Mouse (Mus musculus) forebrain, embryonic 10.5 days (tissue): ENCODE results near the gene Art1. TPM values are rescaled to one million over a fixed set of nuclear protein-coding genes. Genes with fewer than 3 reads are reported as not detected.

Experiments used
- DNase-seq: peaks from one replicate; pipeline ENCODE4 v3.0.0-alpha.2; 2017; ENCODE audit warnings: low spot score; ENCODE audit errors: extremely low spot score
- H3K27ac ChIP-seq: fragments of 300-500 bp; sonication (generic); 2 replicates; pipeline ENCODE4 v1.5.1; 2016; ENCODE audit warnings: mild to moderate bottlenecking
- H3K27me3 ChIP-seq: fragments of 300-500 bp; sonication (generic); 2 replicates; pipeline ENCODE4 v1.6.1; 2016; ENCODE audit warnings: mild to moderate bottlenecking; ENCODE audit not compliant: poor library complexity, severe bottlenecking
- H3K36me3 ChIP-seq: fragments of 300-500 bp; sonication (generic); replicated peaks from 2 replicates; pipeline ENCODE4 v1.6.1; 2016; ENCODE audit warnings: mild to moderate bottlenecking, moderate library complexity
- H3K4me1 ChIP-seq: fragments of 300-500 bp; sonication (generic); 2 replicates; pipeline ENCODE4 v1.6.1; 2016
- H3K4me3 ChIP-seq: fragments of 300-500 bp; sonication (generic); 2 replicates; pipeline ENCODE4 v1.5.1; 2016; ENCODE audit warnings: mild to moderate bottlenecking, moderate library complexity
- H3K9me3 ChIP-seq: fragments of 300-500 bp; sonication (generic); 2 replicates; pipeline ENCODE4 v1.6.1; 2016; ENCODE audit warnings: mild to moderate bottlenecking, moderate library complexity
- WGBS: fragments of 180-500 bp; shearing (Covaris S2); methylation state at CpG from one replicate; pipeline ENCODE4 v1.1.7; 2016; 5-methylcytosine and 5-hydroxymethylcytosine counted together
- polyA plus RNA-seq: library from polyadenylated mRNA; unstranded; fragments of >200 nt; fragmentation: Nextera tagmentation; extraction: Ambion mirVana; gene quantifications from 2 replicates; pipeline ENCODE4 v1.2.1, GENCODE M21; 2016

The Art1 gene
- polyA plus RNA-seq, 1 experiment from 2014 or later, result 1.3 TPM

DNA sequence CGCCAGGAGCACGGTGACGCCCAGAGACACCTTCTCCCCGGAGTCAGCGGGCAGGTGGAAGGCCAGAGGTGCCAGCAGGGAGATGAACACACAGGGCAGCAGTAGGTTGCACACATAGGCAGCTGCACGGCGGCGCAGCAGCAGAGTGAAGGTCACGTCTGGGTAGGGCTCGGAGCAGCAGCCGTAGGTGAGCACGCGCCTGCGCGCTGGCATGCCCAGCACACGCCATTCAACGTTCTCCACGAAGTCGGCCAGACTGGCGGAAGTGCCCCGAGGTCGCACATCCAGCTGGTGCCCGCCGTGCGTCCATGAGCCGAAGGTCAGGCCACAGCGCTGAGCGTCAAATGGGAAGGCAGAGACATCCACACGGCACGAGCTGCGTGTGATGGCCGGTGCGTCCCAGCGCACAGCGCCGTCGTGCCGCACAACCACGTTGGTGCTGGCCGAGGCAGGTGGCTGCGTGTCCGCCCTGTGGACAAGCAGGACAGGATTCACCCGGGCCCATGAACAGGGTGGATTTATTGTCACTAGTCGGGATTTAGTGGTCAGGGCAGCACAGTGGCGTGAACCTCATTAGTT, 11.7 kb downstream of the Art1 start:
- DNase-seq, result no peak
- H3K27ac ChIP-seq, result no peak overlapping the region
- 88% methylated on average over 45 of the region's 45 CpGs for WGBS
- no peaks in the 10 kb centered on the region for H3K9me3 ChIP-seq
- no peak overlapping the region for H3K4me3 ChIP-seq
- 0 out of 2 replicates have a peak, but pooled peaks cover 1% of the 10 kb centered on the region for H3K27me3 ChIP-seq
- H3K36me3 ChIP-seq, result peaks cover 3% of the 10 kb centered on the region
- H3K4me1 ChIP-seq, result no peaks in the 10 kb centered on the region

DNA sequence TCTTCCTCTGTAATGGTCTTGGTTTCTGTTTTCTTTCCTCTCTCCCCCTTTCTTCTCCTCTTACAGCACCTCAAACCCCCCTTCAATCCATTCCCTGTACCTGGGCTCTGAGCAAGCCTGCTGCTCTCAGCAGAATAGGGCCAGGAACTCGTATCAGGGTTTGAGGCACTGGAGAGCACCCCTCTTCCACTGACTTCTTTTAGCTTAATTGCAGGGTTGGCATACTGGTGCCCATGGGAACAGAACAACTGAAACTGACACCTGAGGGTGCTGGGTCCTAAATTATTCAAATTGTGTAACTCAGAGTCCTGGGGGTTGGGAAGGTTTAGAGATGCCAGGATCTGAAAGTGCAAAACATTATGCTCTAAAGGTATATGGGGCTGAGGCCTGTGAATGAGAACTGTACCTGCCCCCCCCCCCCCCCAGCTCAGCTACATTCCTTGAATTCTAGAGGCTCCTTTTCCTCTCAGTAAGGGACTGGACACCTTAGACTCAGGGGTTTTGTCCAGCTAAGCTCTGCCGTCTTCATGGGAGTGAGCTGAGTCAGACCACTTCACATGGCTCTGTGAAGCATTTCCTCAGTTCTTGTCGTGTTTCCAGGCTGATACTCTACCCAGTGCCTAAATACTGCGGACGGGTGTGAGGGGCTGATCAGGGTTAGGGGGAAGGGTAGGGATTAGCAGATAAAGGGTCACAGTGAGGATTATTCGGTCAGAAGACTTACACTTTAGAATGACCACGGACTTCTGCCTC, 15.2 kb downstream of the Art1 start, which contains the start of gene Chrna10:
Chrna10 (minus strand) TSS at position 250 of the 753 bp plus-strand sequence.
- Histone ChIP-seq H3K27ac (no peak within 1 kb of the TSS), H3K4me3 (no peak within 1 kb of the TSS), H3K36me3 (peaks cover 37% of the 10 kb centered on the region), H3K27me3 (no peaks in the 10 kb centered on the region), H3K4me1 (no peaks in the 10 kb centered on the region), H3K9me3 (no peaks in the 10 kb centered on the region)
- WGBS, result 45% methylated on average over 7 of the region's 7 CpGs
- DNase-seq, result no peak

DNA sequence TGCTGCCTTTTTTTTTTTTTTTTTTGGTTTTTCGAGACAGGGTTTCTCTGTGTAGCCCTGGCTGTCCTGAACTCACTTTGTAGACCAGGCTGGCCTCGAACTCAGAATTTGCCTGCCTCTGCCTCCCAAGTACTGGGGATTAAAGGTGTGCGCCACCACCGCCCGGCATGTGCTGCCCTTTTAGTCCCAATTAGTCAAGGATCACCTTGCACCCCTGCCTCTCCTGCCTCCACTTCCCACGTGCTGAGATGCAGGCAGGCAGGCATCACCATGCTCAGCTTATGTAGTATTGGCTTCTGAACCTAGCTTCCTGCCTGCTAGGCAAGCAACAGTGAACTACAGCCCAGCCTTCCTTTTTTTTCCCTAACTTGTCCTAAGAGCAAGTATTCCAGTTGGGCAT, 15.8 kb downstream of the Art1 start:
- no peak overlapping the region for H3K4me3 ChIP-seq
- no peaks in the 10 kb centered on the region for H3K4me1 ChIP-seq
- H3K36me3 ChIP-seq, result peaks cover 43% of the 10 kb centered on the region
- H3K27me3 ChIP-seq, result no peaks in the 10 kb centered on the region
- DNase-seq, result no peak
- WGBS, result 79% methylated on average over 6 of the region's 6 CpGs
- no peak overlapping the region for H3K27ac ChIP-seq
- H3K9me3 ChIP-seq, result no peaks in the 10 kb centered on the region

DNA sequence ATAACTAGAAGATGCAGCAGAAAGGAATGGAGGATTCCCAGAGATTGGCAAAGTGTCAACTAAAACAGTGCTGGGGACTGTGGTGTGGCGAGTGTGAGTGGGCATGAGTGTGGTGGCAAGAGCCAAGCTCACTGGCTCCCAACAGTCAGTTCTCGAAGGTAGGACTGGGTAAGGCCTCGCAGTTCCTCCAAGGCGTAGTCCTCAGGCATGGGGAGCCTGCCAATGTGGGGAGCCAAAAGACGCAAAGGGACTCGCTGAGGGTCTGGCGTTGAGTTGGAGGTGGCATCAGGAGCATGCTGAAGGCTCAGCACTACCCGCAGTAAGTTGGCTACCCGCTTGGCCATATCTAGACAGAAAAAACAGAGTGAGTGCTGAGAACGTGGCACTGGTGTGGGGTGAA, 18.8 kb downstream of the Art1 start:
- Histone ChIP-seq H3K4me1 (no peaks in the 10 kb centered on the region), H3K27ac (no peak overlapping the region), H3K36me3 (peaks cover 73% of the 10 kb centered on the region), H3K27me3 (no peaks in the 10 kb centered on the region), H3K9me3 (no peaks in the 10 kb centered on the region), H3K4me3 (no peak overlapping the region)
- no peak for DNase-seq
- WGBS, result 96% methylated on average over 10 of the region's 10 CpGs

DNA sequence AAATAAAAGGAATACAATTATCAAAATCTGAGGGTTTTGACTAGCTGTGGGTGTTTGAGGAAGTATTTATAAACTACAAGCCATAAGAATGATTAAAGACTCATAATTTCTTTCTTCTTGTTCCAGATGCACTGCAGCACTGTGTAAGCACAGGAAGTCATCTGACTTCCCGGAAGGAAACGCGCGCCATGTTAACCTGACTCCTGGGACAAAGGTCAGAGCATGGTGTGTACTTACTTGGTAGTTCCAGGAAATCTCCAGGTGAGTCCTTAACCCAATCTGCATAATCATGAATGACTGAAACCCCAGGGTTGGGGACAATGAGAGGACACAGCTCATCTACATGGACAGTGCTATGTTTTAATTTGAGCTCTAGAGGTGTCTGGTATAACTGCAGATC, 30.9 kb downstream of the Art1 start:
- 96% methylated on average over 4 of the region's 4 CpGs for WGBS
- H3K36me3 ChIP-seq, result peaks cover 100% of the 10 kb centered on the region
- H3K9me3 ChIP-seq, result no peaks in the 10 kb centered on the region
- H3K27ac ChIP-seq, result no peak overlapping the region
- H3K4me1 ChIP-seq, result no peaks in the 10 kb centered on the region
- no peaks in the 10 kb centered on the region for H3K27me3 ChIP-seq
- DNase-seq, result no peak
- H3K4me3 ChIP-seq, result no peak overlapping the region

DNA sequence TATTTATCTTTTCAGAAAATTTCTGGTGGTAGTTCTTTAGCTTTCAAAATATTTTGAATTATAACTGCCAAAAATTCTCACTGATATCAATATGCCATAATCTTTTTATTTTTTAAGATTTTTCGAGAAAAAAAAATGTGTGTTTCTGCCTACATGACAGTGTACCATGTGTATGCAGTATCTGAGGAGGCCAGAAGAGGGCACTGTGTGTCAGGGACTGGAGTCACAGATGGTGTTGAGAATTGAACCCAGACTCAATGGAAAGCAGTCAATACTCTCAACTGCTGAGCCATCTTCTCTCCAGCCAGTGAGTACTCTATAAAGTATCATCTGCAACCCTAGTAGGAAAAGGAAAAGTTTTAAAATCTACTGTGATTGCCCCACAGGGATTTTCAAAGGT, 35.9 kb downstream of the Art1 start:
- Histone ChIP-seq H3K27ac (no peak overlapping the region), H3K36me3 (peaks cover 99% of the 10 kb centered on the region), H3K4me1 (no peaks in the 10 kb centered on the region), H3K4me3 (no peak overlapping the region), H3K27me3 (no peaks in the 10 kb centered on the region), H3K9me3 (no peaks in the 10 kb centered on the region)
- peak; percentile 36 for DNase-seq
- 85% methylated on average over 1 of the region's 1 CpGs for WGBS

DNA sequence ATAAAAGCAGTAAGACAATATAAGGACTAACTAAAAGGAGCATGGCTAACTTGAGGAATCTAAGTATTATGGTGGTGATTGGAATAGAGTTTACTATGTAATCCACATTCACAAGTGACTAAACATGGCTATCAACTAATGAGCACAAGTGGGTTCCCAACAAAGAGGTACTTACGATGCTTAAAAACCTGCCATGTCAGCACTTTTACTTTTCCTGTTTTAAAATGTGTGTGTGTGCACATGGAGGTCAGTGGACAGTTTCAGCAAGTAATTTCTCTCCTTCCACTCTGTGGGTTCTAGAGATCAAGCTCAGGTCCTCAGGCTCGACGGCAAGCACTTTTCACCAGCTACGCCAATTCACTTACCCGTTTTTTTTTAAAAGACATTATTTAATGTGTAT, 36.4 kb downstream of the Art1 start:
- H3K9me3 ChIP-seq, result no peaks in the 10 kb centered on the region
- peaks cover 97% of the 10 kb centered on the region for H3K36me3 ChIP-seq
- no peaks in the 10 kb centered on the region for H3K4me1 ChIP-seq
- H3K27ac ChIP-seq, result no peak overlapping the region
- H3K4me3 ChIP-seq, result no peak overlapping the region
- 97% methylated on average over 5 of the region's 5 CpGs for WGBS
- no peaks in the 10 kb centered on the region for H3K27me3 ChIP-seq
- no peak for DNase-seq

DNA sequence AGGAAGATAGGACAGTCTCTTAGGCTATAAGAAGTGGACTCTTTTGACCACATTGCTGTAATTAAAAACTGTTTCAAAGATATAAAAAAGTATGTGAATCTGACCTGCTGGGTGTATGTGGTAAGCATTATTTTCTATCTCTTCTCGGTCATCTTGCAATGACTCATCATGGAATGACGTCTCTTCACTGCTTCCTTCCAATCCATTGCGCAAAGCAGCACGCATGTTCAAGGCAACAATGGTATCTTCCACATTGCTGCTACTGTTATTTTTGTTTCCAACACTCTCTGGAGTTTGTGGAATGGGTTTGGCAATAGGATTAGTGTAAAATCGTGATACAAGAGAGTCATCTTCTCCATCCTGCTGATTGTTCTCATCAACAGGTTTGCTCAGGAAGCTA, 52.1 kb downstream of the Art1 start:
- H3K27me3 ChIP-seq, result no peaks in the 10 kb centered on the region
- no peak for DNase-seq
- peaks cover 98% of the 10 kb centered on the region for H3K36me3 ChIP-seq
- no peak overlapping the region for H3K4me3 ChIP-seq
- 96% methylated on average over 5 of the region's 5 CpGs for WGBS
- H3K4me1 ChIP-seq, result no peaks in the 10 kb centered on the region
- H3K27ac ChIP-seq, result no peak overlapping the region
- H3K9me3 ChIP-seq, result no peaks in the 10 kb centered on the region

Other genes starting within 250 kb of the Art1 start
- 0.47 and 0.68 TPM in 2 replicates for gene Folr2, start 244.5 kb upstream of the Art1 start, polyA plus RNA-seq
- 122 and 127 TPM in 2 replicates for gene Anapc15, start 238.0 kb upstream of the Art1 start, polyA plus RNA-seq
- 11.9 and 13.1 TPM in 2 replicates for gene Folr1, start 231.0 kb upstream of the Art1 start, polyA plus RNA-seq
- gene Lamtor1, start 195.8 kb upstream of the Art1 start, polyA plus RNA-seq, result 157 and 165 TPM in 2 replicates
- gene Tomt, start 195.4 kb upstream of the Art1 start, polyA plus RNA-seq, result 0.62 and 1.2 TPM in 2 replicates
- gene Lrrc51, start 167.8 kb upstream of the Art1 start, polyA plus RNA-seq, result 10.1 and 11.9 TPM in 2 replicates
- gene Numa1, start 167.6 kb upstream of the Art1 start, polyA plus RNA-seq, result 95.7 and 96.0 TPM in 2 replicates
- 3.9 TPM in 2 replicates for gene Il18bp, start 83.1 kb upstream of the Art1 start, polyA plus RNA-seq
- gene Rnf121, start 36.3 kb upstream of the Art1 start, polyA plus RNA-seq, result 31.1 and 34.2 TPM in 2 replicates
- gene Xndc1, start 36.2 kb upstream of the Art1 start, polyA plus RNA-seq, result 48.6 and 50.7 TPM in 2 replicates
- 1.9 TPM in 2 replicates for gene Xntrpc, start 36.0 kb upstream of the Art1 start, polyA plus RNA-seq
- not detected in 2 replicates for gene Trpc2, start 18.6 kb upstream of the Art1 start, polyA plus RNA-seq
- 2.9 and 3.2 TPM in 2 replicates for gene Art5, start 7.7 kb downstream of the Art1 start, polyA plus RNA-seq
- not detected in 2 replicates for gene Chrna10, start 15.1 kb downstream of the Art1 start, polyA plus RNA-seq
- gene Nup98, start 108.4 kb downstream of the Art1 start, polyA plus RNA-seq, result 45.9 and 48.7 TPM in 2 replicates
- gene Pgap2, start 108.5 kb downstream of the Art1 start, polyA plus RNA-seq, result 54.7 and 55.0 TPM in 2 replicates
- gene Rhog, start 154.3 kb downstream of the Art1 start, polyA plus RNA-seq, result 37.9 and 39.2 TPM in 2 replicates
- gene Stim1, start 166.1 kb downstream of the Art1 start, polyA plus RNA-seq, result 11.6 and 11.7 TPM in 2 replicates